Mouse (Mus musculus) inflammation-experienced regulatory T-cells, adult 16 weeks (primary cell): ENCODE data around the gene Ubl4a. TPM values are rescaled to one million over a fixed set of nuclear protein-coding genes. Genes with fewer than 3 reads are reported as not detected.

ENCODE experiments used
- polyA plus RNA-seq: library from polyadenylated mRNA; unstranded; fragments of 100-300 nt; shearing (Covaris generic); gene quantifications from one replicate; pipeline ENCODE4 v1.2.1, GENCODE M21; 2017

Ubl4a gene
- polyA plus RNA-seq, result 65.9 TPM

GRCm38 (mm10) chrX:74372888-74373549 is at the start of gene Ubl4a, which contains the start of gene Slc10a3:
Gene Ubl4a (minus strand): TSS chrX:74373218.
Gene Slc10a3 (minus strand): TSS chrX:74373349.

GRCm38 (mm10) chrX:74392535-74393443 is 19.8 kb upstream of the Ubl4a start, which contains the start of the genes Fam3a and Ikbkg:
Gene Fam3a (minus strand): TSS chrX:74393272.
Gene Ikbkg (plus strand): TSS chrX:74393290.

GRCm38 (mm10) chrX:74353467-74353770 is 19.6 kb downstream of the Ubl4a start, which contains the start of gene Lage3:
Gene Lage3 (minus strand): TSS chrX:74353618.

GRCm38 (mm10) chrX:74328725-74329161 is 44.3 kb downstream of the Ubl4a start, which contains the start of gene Plxna3:
Gene Plxna3 (plus strand): TSS chrX:74329066.

Other genes with a start within 250 kb of the Ubl4a start
- gene Opn1mw, start 245.8 kb downstream of the Ubl4a start, polyA plus RNA-seq, result not detected
- 46.0 TPM for gene Mecp2, start 237.9 kb downstream of the Ubl4a start, polyA plus RNA-seq
- gene Tex28, start 205.4 kb downstream of the Ubl4a start, polyA plus RNA-seq, result not detected
- gene Tktl1, start 196.0 kb downstream of the Ubl4a start, polyA plus RNA-seq, result 2.4 TPM
- gene Flna, start 123.4 kb downstream of the Ubl4a start, polyA plus RNA-seq, result 352 TPM
- gene Emd, start 118.5 kb downstream of the Ubl4a start, polyA plus RNA-seq, result 63.3 TPM
- 85.1 TPM for gene Rpl10, start 102.4 kb downstream of the Ubl4a start, polyA plus RNA-seq
- 180 TPM for gene Taz, start 91.3 kb downstream of the Ubl4a start, polyA plus RNA-seq
- 26.0 TPM for gene Dnase1l1, start 90.9 kb downstream of the Ubl4a start, polyA plus RNA-seq
- 197 TPM for gene Atp6ap1, start 76.1 kb downstream of the Ubl4a start, polyA plus RNA-seq
- 335 TPM for gene Gdi1, start 68.2 kb downstream of the Ubl4a start, polyA plus RNA-seq
- 60.5 TPM for gene Fam50a, start 60.2 kb downstream of the Ubl4a start, polyA plus RNA-seq
- gene Plxna3, start 44.2 kb downstream of the Ubl4a start, polyA plus RNA-seq, result 6.8 TPM
- 57.9 TPM for gene Lage3, start 19.6 kb downstream of the Ubl4a start, polyA plus RNA-seq
- 48.1 TPM for gene Slc10a3, start 131 bp upstream of the Ubl4a start, polyA plus RNA-seq
- 41.3 TPM for gene Fam3a, start 20.1 kb upstream of the Ubl4a start, polyA plus RNA-seq
- 60.3 TPM for gene Ikbkg, start 20.1 kb upstream of the Ubl4a start, polyA plus RNA-seq
- 64.2 TPM for gene G6pdx, start 56.0 kb upstream of the Ubl4a start, polyA plus RNA-seq
- gene Gm6880, start 108.2 kb upstream of the Ubl4a start, polyA plus RNA-seq, result not detected
- not detected for gene Olfr1326-ps1, start 201.7 kb upstream of the Ubl4a start, polyA plus RNA-seq
- not detected for gene Olfr1325, start 219.5 kb upstream of the Ubl4a start, polyA plus RNA-seq